8 mouse cellular contexts compared by ENCODE assay signal in the genomic region with DNA sequence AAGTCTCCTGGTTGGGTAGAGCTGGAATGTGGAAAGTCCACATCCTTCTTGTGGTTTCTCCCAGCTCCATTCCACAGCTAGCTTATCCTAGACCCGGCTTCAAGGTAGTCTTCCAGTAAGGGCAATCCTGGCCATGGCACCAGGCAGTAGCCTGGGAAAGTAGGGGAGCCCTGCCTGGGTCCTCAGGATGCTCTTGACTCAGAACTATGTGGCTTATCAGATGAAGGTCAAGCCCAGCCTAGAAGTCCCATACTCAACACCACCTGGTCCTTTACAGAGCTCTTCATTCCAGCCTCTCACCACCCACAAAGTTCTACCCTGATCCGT. TPM values are rescaled to one million over a fixed set of nuclear protein-coding genes. Genes with fewer than 3 reads are reported as not detected.
DNase-seq lines count a peak whose midpoint lies in the region; ATAC-seq and TF ChIP-seq lines count a peak whose summit lies in the region.

No protein-coding gene starts in this region.

- no peaks in the 10 kb centered on the region for H3K9me3 ChIP-seq in heart, embryonic 15.5 days (replicated peaks)
- no peaks in the 10 kb centered on the region for H3K9me3 ChIP-seq in E14TG2a.4 (ENCODE audit: low read length)
- H3K9me3 ChIP-seq in forebrain, embryonic 13.5 days (replicated peaks) = no peaks in the 10 kb centered on the region
- H3K9me3 ChIP-seq in liver, embryonic 16.5 days (replicated peaks; ENCODE audit: control insufficient read depth, low read length) = no peaks in the 10 kb centered on the region

- TF ChIP-seq EP300 in heart, adult 2 months (IDR thresholded peaks at IDR 0.05; ENCODE audit: insufficient read depth, low read depth, low read length) = no peak

- no peaks in the 10 kb centered on the region for H3K36me3 ChIP-seq in heart, embryonic 15.5 days
- H3K36me3 ChIP-seq in heart, adult 2 months (ENCODE audit: control insufficient read depth, insufficient read depth, low read length) = no peaks in the 10 kb centered on the region
- H3K36me3 ChIP-seq in E14TG2a.4 (ENCODE audit: insufficient read depth, low read length) = peaks cover 40% of the 10 kb centered on the region
- no peaks in the 10 kb centered on the region for H3K36me3 ChIP-seq in forebrain, embryonic 13.5 days (ENCODE audit: poor library complexity, severe bottlenecking)
- H3K36me3 ChIP-seq in liver, embryonic 16.5 days (ENCODE audit: control insufficient read depth, insufficient read depth) = no peaks in the 10 kb centered on the region

- H3K4me1 ChIP-seq in heart, embryonic 15.5 days (replicated peaks) = peaks cover 29% of the 10 kb centered on the region
- H3K4me1 ChIP-seq in heart, adult 2 months (ENCODE audit: control insufficient read depth, insufficient read depth, low read length) = peaks cover 7% of the 10 kb centered on the region
- H3K4me1 ChIP-seq in E14TG2a.4 (replicated peaks; ENCODE audit: low read depth, low read length) = peaks cover 60% of the 10 kb centered on the region
- peaks cover 9% of the 10 kb centered on the region for H3K4me1 ChIP-seq in forebrain, embryonic 13.5 days
- H3K4me1 ChIP-seq in liver, embryonic 16.5 days (ENCODE audit: control insufficient read depth, low read depth, low read length) = peaks cover 59% of the 10 kb centered on the region

- no peak for DNase-seq in heart, adult 2 months
- no peak for DNase-seq in ovary, postnatal 36 days (ENCODE audit: low spot score)
- no peak for DNase-seq in left cerebral cortex, adult 9 months (ENCODE audit: low spot score in 2 of 2)
- no peak for DNase-seq in right cerebral cortex, adult 18-20 months

- no peak overlapping the region for H3K9ac ChIP-seq in heart, embryonic 15.5 days
- H3K9ac ChIP-seq in heart, adult 2 months (ENCODE audit: low read depth, low read length) = no peak overlapping the region
- no peak overlapping the region for H3K9ac ChIP-seq in forebrain, embryonic 13.5 days
- H3K9ac ChIP-seq in liver, embryonic 16.5 days (ENCODE audit: low read depth, low read length) = peak overlapping the region; percentile 66

- no peak for TF ChIP-seq POLR2A in heart, adult 2 months (IDR thresholded peaks at IDR 0.05; ENCODE audit: insufficient read depth, low read depth, low read length)

- no peaks in the 10 kb centered on the region for H3K79me2 ChIP-seq in heart, adult 2 months (replicated peaks; ENCODE audit: control insufficient read depth, insufficient read depth, low read length)

- peak overlapping the region; percentile 74 for H3K4me3 ChIP-seq in heart, embryonic 15.5 days
- H3K4me3 ChIP-seq in heart, adult 2 months = no peak overlapping the region
- peak overlapping the region; percentile 91 for H3K4me3 ChIP-seq in E14TG2a.4 (replicated peaks; ENCODE audit: low read length)
- H3K4me3 ChIP-seq in forebrain, embryonic 13.5 days = peak overlapping the region; percentile 55; the same call in 1 of the 2 replicates
- peak overlapping the region; percentile 70 for H3K4me3 ChIP-seq in liver, embryonic 16.5 days (ENCODE audit: low read depth, low read length)

- TF ChIP-seq CTCF in heart, adult 2 months (IDR thresholded peaks at IDR 0.05) = no peak
- TF ChIP-seq CTCF in E14TG2a.4 (conservative IDR thresholded peaks at IDR 0.05; ENCODE audit: low read length) = no peak

- H3K27me3 ChIP-seq in heart, embryonic 15.5 days = no peaks in the 10 kb centered on the region
- H3K27me3 ChIP-seq in heart, adult 2 months (ENCODE audit: control insufficient read depth, insufficient read depth, low read length) = no peaks in the 10 kb centered on the region
- H3K27me3 ChIP-seq in E14TG2a.4 (ENCODE audit: insufficient read depth, low read length) = peaks cover 4% of the 10 kb centered on the region; the same call in 1 of the 2 replicates
- peaks cover 11% of the 10 kb centered on the region for H3K27me3 ChIP-seq in forebrain, embryonic 13.5 days
- H3K27me3 ChIP-seq in liver, embryonic 16.5 days (ENCODE audit: control insufficient read depth, insufficient read depth, low read depth, low read length) = no peaks in the 10 kb centered on the region

- no peak overlapping the region for H3K27ac ChIP-seq in heart, embryonic 15.5 days
- H3K27ac ChIP-seq in heart, adult 2 months = no peak overlapping the region
- no peak overlapping the region for H3K27ac ChIP-seq in forebrain, embryonic 13.5 days
- H3K27ac ChIP-seq in liver, embryonic 16.5 days (ENCODE audit: low read length) = peak overlapping the region; percentile 86

- H3K4me2 ChIP-seq in heart, embryonic 15.5 days = peak overlapping the region; percentile 99
- H3K4me2 ChIP-seq in forebrain, embryonic 13.5 days = peak overlapping the region; percentile 98
- peak overlapping the region; percentile 97 for H3K4me2 ChIP-seq in liver, embryonic 16.5 days (ENCODE audit: low read depth, low read length)

- ATAC-seq in heart, embryonic 15.5 days (replicated peaks; ENCODE audit: insufficient number of reproducible peaks, insufficient read depth, low FRiP score, low read depth) = no peak
- ATAC-seq in forebrain, embryonic 13.5 days = peak; percentile 19; the same call in 1 of the 2 replicates
- ATAC-seq in liver, embryonic 16.5 days (ENCODE audit: low read depth) = no peak

- WGBS in heart, embryonic 15.5 days = 48% methylated on average over 2 of the region's 2 CpGs
- WGBS in heart, adult 2 months = 62% methylated on average over 2 of the region's 2 CpGs
- WGBS in forebrain, embryonic 13.5 days = 32% methylated on average over 2 of the region's 2 CpGs
- 8% methylated on average over 2 of the region's 2 CpGs for WGBS in liver, embryonic 16.5 days (ENCODE audit: insufficient replicate concordance)

- intact Hi-C loops in heart, adult 2 months (cut with DNase I) = loop anchor here (5.0 kb wide), 1 partner anchor 262 kb away; no protein-coding TSS in a partner anchor

RNA-seq across cellular contexts. Expression of a gene that starts 1.0 kb away (rescaled TPM):
- 5.6 and 11.9 TPM in 2 replicates for polyA plus RNA-seq in heart, embryonic 15.5 days (2015; fragmentation: Nextera tagmentation; extraction: Ambion mirVana)
- total RNA-seq in heart, adult 2 months (2021) = 1 to 10 TPM in 1 of 2 experiments, under 1 TPM in 1; 0.65 to 1.1 TPM
- 1.3 and 1.5 TPM in 2 replicates for polyA plus RNA-seq in heart, adult 2 months (2012; rRNA removed)
- 16.9 and 21.2 TPM in 2 replicates for polyA plus RNA-seq in forebrain, embryonic 13.5 days (2015; fragmentation: Nextera tagmentation; extraction: Ambion mirVana)
- 20.2 and 21.5 TPM in 2 replicates for polyA plus RNA-seq in liver, embryonic 16.5 days (2015; fragmentation: Nextera tagmentation; extraction: Ambion mirVana)
